ENCODE assay signal across 31 mouse cellular contexts in genomic region chr10:52160604-52161003, GRCm38 (mm10). TPM values are rescaled to one million over a fixed set of nuclear protein-coding genes. Genes with fewer than 3 reads are reported as not detected.
DNase-seq lines count a peak whose midpoint lies in the region; ATAC-seq and TF ChIP-seq lines count a peak whose summit lies in the region.
"Had no signal": no experiment of that assay in that cellular context is flagged by ENCODE, and none has a peak within 500 bp of the region (broad histone marks: within the 10 kb centered on the region; RNA-seq: fewer than 3 reads in every experiment).

No protein-coding gene starts in this region.

- H3K4me1 ChIP-seq in hindbrain, embryonic 10.5 days (replicated peaks) = 0 out of 2 replicates have a peak, but pooled peaks cover 4% of the 10 kb centered on the region
- H3K4me1 ChIP-seq in hindbrain, embryonic 11.5 days (replicated peaks; ENCODE audit: control insufficient read depth, insufficient read depth, low read length) = no peaks in the 10 kb centered on the region
- no peaks in the 10 kb centered on the region for H3K4me1 ChIP-seq in lung, embryonic 14.5 days (ENCODE audit: insufficient read depth)
- H3K4me1 ChIP-seq in MEL (ENCODE audit: control insufficient read depth in 1 of 2, insufficient read depth in 2 of 2, low read length in 2 of 2) = no peaks in the 10 kb centered on the region
- no peaks in the 10 kb centered on the region for H3K4me1 ChIP-seq in stomach, postnatal 0 days (replicated peaks; ENCODE audit: control insufficient read depth, insufficient read depth)
- H3K4me1 ChIP-seq: embryonic facial prominence, embryonic 10.5 days; embryonic facial prominence, embryonic 15.5 days; forebrain, embryonic 12.5 days; hindbrain, embryonic 12.5 days; liver, embryonic 15.5 days; midbrain, embryonic 13.5 days had no signal

- H3K4me2 ChIP-seq in hindbrain, embryonic 11.5 days (replicated peaks; ENCODE audit: low read depth, low read length) = no peak overlapping the region
- H3K4me2 ChIP-seq in lung, embryonic 14.5 days = no peak overlapping the region
- H3K4me2 ChIP-seq in stomach, postnatal 0 days (replicated peaks; ENCODE audit: low read depth) = no peak overlapping the region
- H3K4me2 ChIP-seq: embryonic facial prominence, embryonic 15.5 days; forebrain, embryonic 12.5 days; hindbrain, embryonic 12.5 days; liver, embryonic 15.5 days; midbrain, embryonic 13.5 days had no signal

- intact Hi-C loops in gastrocnemius, postnatal 14 days (cut with DNase I; ENCODE audit: low total_unique reads) = no loop called here

- H3K79me2 ChIP-seq in MEL (ENCODE audit: control insufficient read depth, insufficient read depth, low read length, poor library complexity) = no peaks in the 10 kb centered on the region

- no peaks in the 10 kb centered on the region for H3K27me3 ChIP-seq in hindbrain, embryonic 10.5 days (ENCODE audit: insufficient read depth, poor library complexity, severe bottlenecking)
- no peaks in the 10 kb centered on the region for H3K27me3 ChIP-seq in hindbrain, embryonic 11.5 days (ENCODE audit: control insufficient read depth, insufficient read depth, low read length)
- no peaks in the 10 kb centered on the region for H3K27me3 ChIP-seq in lung, embryonic 14.5 days (ENCODE audit: insufficient read depth, low read length)
- peaks cover 0 to 1% of the 10 kb centered on the region in 2 experiments; a peak in 2 of 4 replicates for H3K27me3 ChIP-seq in MEL (ENCODE audit: control insufficient read depth in 1 of 2, insufficient read depth in 2 of 2, low read length in 2 of 2)
- no peaks in the 10 kb centered on the region for H3K27me3 ChIP-seq in stomach, postnatal 0 days (ENCODE audit: control insufficient read depth, insufficient read depth, low read length)
- H3K27me3 ChIP-seq: embryonic facial prominence, embryonic 15.5 days; forebrain, embryonic 12.5 days; hindbrain, embryonic 12.5 days; liver, embryonic 15.5 days; midbrain, embryonic 13.5 days had no signal

- no peak for ATAC-seq in hindbrain, embryonic 11.5 days (ENCODE audit: low FRiP score)
- no peak for ATAC-seq in lung, embryonic 14.5 days (ENCODE audit: insufficient read depth)
- no peak for ATAC-seq in stomach, postnatal 0 days (ENCODE audit: low FRiP score, low TSS enrichment)
- ATAC-seq: forebrain, postnatal 0 days; hindbrain, postnatal 0 days; intestine, embryonic 16.5 days; midbrain, embryonic 13.5 days had no signal

- peak; percentile 18; the same call in 1 of the 2 replicates for TF ChIP-seq RAD21 in MEL (IDR thresholded peaks at IDR 0.05; ENCODE audit: low read depth, low read length)

- TF ChIP-seq POLR2A in MEL (IDR thresholded peaks at IDR 0.05; ENCODE audit: control insufficient read depth in 1 of 2, insufficient read depth in 1 of 2, low read depth in 1 of 2, low read length in 2 of 2, poor library complexity in 1 of 2) = no peak

- H3K36me3 ChIP-seq in hindbrain, embryonic 10.5 days = no peaks in the 10 kb centered on the region
- H3K36me3 ChIP-seq in hindbrain, embryonic 11.5 days (ENCODE audit: control insufficient read depth, insufficient read depth, low read length) = no peaks in the 10 kb centered on the region
- no peaks in the 10 kb centered on the region for H3K36me3 ChIP-seq in lung, embryonic 14.5 days (ENCODE audit: insufficient read depth)
- no peaks in the 10 kb centered on the region for H3K36me3 ChIP-seq in MEL (ENCODE audit: control insufficient read depth in 1 of 2, insufficient read depth in 2 of 2, low read length in 2 of 2)
- no peaks in the 10 kb centered on the region for H3K36me3 ChIP-seq in stomach, postnatal 0 days (ENCODE audit: control insufficient read depth, insufficient read depth, low read length)
- H3K36me3 ChIP-seq: embryonic facial prominence, embryonic 10.5 days; embryonic facial prominence, embryonic 15.5 days; forebrain, embryonic 12.5 days; hindbrain, embryonic 12.5 days; liver, embryonic 15.5 days; midbrain, embryonic 13.5 days had no signal

- DNase-seq in hindbrain, embryonic 10.5 days (ENCODE audit: low spot score) = peak; percentile 3
- no peak for DNase-seq in hindbrain, embryonic 11.5 days (ENCODE audit: low spot score)
- DNase-seq in lung, embryonic 14.5 days = peak; percentile 5
- DNase-seq in lung, postnatal 36 days = no peak
- no peak for DNase-seq in MEL (ENCODE audit: low read depth, low spot score)
- no peak for DNase-seq in stomach, postnatal 0 days (ENCODE audit: low spot score)
- DNase-seq in gastrocnemius, postnatal 14 days = no peak
- DNase-seq: adrenal gland, postnatal 10 days; cerebellum, adult 11 months; cerebellum, adult 9-10 months; cerebellum, postnatal 36 days; forebrain, postnatal 0 days; heart, postnatal 14 days; kidney, adult 9 months; kidney, postnatal 25 days; left cerebral cortex, postnatal 4 days; lung, postnatal 10 days had no signal

- TF ChIP-seq CTCF in lung, embryonic 14.5 days (IDR thresholded peaks at IDR 0.05; ENCODE audit: low read depth) = peak; percentile 23; the same call in 1 of the 2 replicates
- peak in 1 of 3 experiments; percentile 21; a peak in 1 of 6 replicates for TF ChIP-seq CTCF in MEL (IDR thresholded peaks at IDR 0.05 in 2 of 3, conservative IDR thresholded peaks at IDR 0.05 in 1 of 3; ENCODE audit: control insufficient read depth in 1 of 3, insufficient read depth in 1 of 3, low read depth in 2 of 3, low read length in 3 of 3, poor library complexity in 1 of 3, severe bottlenecking in 1 of 3)
- peak; percentile 54 for TF ChIP-seq CTCF in stomach, postnatal 0 days (IDR thresholded peaks at IDR 0.05; ENCODE audit: low read depth)

- WGBS in hindbrain, embryonic 10.5 days = 55% methylated on average over 3 of the region's 3 CpGs
- 55% methylated on average over 3 of the region's 3 CpGs for WGBS in hindbrain, embryonic 11.5 days
- WGBS in lung, embryonic 14.5 days = 29% methylated on average over 3 of the region's 3 CpGs
- WGBS in stomach, postnatal 0 days = 52% methylated on average over 3 of the region's 3 CpGs

- no peak overlapping the region for H3K9ac ChIP-seq in hindbrain, embryonic 11.5 days (ENCODE audit: low read depth, low read length)
- no peak overlapping the region for H3K9ac ChIP-seq in lung, embryonic 14.5 days
- no peak overlapping the region for H3K9ac ChIP-seq in MEL (ENCODE audit: control insufficient read depth, low read depth, low read length, poor library complexity, severe bottlenecking)
- no peak overlapping the region for H3K9ac ChIP-seq in stomach, postnatal 0 days (ENCODE audit: low read length)
- H3K9ac ChIP-seq: embryonic facial prominence, embryonic 15.5 days; forebrain, embryonic 12.5 days; forebrain, postnatal 0 days; hindbrain, embryonic 12.5 days; liver, embryonic 15.5 days; midbrain, embryonic 13.5 days had no signal

- H3K9me3 ChIP-seq in hindbrain, embryonic 10.5 days = no peaks in the 10 kb centered on the region
- H3K9me3 ChIP-seq in hindbrain, embryonic 11.5 days (ENCODE audit: control insufficient read depth, low read length) = no peaks in the 10 kb centered on the region
- no peaks in the 10 kb centered on the region for H3K9me3 ChIP-seq in lung, embryonic 14.5 days (ENCODE audit: low read depth, low read length)
- H3K9me3 ChIP-seq in MEL (replicated peaks; ENCODE audit: insufficient read depth, low read length) = no peaks in the 10 kb centered on the region
- no peaks in the 10 kb centered on the region for H3K9me3 ChIP-seq in stomach, postnatal 0 days (ENCODE audit: control insufficient read depth, low read length)
- H3K9me3 ChIP-seq: embryonic facial prominence, embryonic 10.5 days; embryonic facial prominence, embryonic 15.5 days; forebrain, embryonic 12.5 days; hindbrain, embryonic 12.5 days; liver, embryonic 15.5 days; midbrain, embryonic 13.5 days had no signal

- H3K27ac ChIP-seq in hindbrain, embryonic 10.5 days = no peak overlapping the region
- no peak overlapping the region for H3K27ac ChIP-seq in hindbrain, embryonic 11.5 days (ENCODE audit: low read depth, low read length)
- no peak overlapping the region for H3K27ac ChIP-seq in lung, embryonic 14.5 days (ENCODE audit: low read depth)
- H3K27ac ChIP-seq in MEL (ENCODE audit: control insufficient read depth, low read depth, low read length) = no peak overlapping the region
- H3K27ac ChIP-seq in stomach, postnatal 0 days (replicated peaks) = no peak overlapping the region
- H3K27ac ChIP-seq: embryonic facial prominence, embryonic 10.5 days; embryonic facial prominence, embryonic 15.5 days; forebrain, embryonic 12.5 days; hindbrain, embryonic 12.5 days; hindbrain, postnatal 0 days; liver, embryonic 15.5 days; midbrain, embryonic 13.5 days had no signal

- no peak for TF ChIP-seq EP300 in MEL (IDR thresholded peaks at IDR 0.05; ENCODE audit: low read depth in 1 of 2, low read length in 2 of 2)
- no peak for TF ChIP-seq EP300 in stomach, postnatal 0 days (optimal IDR thresholded peaks at IDR 0.05)

- no peak overlapping the region for H3K4me3 ChIP-seq in hindbrain, embryonic 10.5 days
- H3K4me3 ChIP-seq in hindbrain, embryonic 11.5 days (ENCODE audit: low read depth, low read length) = no peak overlapping the region
- no peak overlapping the region for H3K4me3 ChIP-seq in lung, embryonic 14.5 days (ENCODE audit: low read depth, low read length)
- H3K4me3 ChIP-seq in MEL (ENCODE audit: control insufficient read depth in 1 of 2, insufficient read depth in 1 of 2, low read depth in 2 of 2, low read length in 2 of 2) = no peak overlapping the region
- H3K4me3 ChIP-seq in stomach, postnatal 0 days (ENCODE audit: low read depth, low read length) = no peak overlapping the region
- H3K4me3 ChIP-seq: embryonic facial prominence, embryonic 10.5 days; embryonic facial prominence, embryonic 15.5 days; forebrain, embryonic 12.5 days; hindbrain, embryonic 12.5 days; liver, embryonic 15.5 days; midbrain, embryonic 13.5 days had no signal

TF ChIP-seq in MEL, 35 proteins besides CTCF, POLR2A, EP300 and RAD21 (continues in another document):
- no peak for TF ChIP-seq CHD1 (IDR thresholded peaks at IDR 0.05; ENCODE audit: low read depth, low read length)
- no peak for TF ChIP-seq MAX (IDR thresholded peaks at IDR 0.05; ENCODE audit: low read length)
- no peak for TF ChIP-seq POLR2AphosphoS5 (IDR thresholded peaks at IDR 0.05; ENCODE audit: borderline replicate concordance, low read depth, low read length)
- TF ChIP-seq SMC3 (IDR thresholded peaks at IDR 0.05; ENCODE audit: low read depth, low read length) = 0 out of 2 replicates have a peak, but pooled peaks have one; percentile 9
- TF ChIP-seq ZNF384 (IDR thresholded peaks at IDR 0.05; ENCODE audit: low read depth, low read length) = no peak
- TF ChIP-seq MYB (IDR thresholded peaks at IDR 0.05; ENCODE audit: low read depth, low read length) = no peak

RNA-seq across cellular contexts. Expression of gene Ros1, which starts 34.4 kb away (rescaled TPM):
- 0.04 TPM in 1 of 2 replicates, not detected in the other for polyA plus RNA-seq in hindbrain, embryonic 10.5 days (2016; fragmentation: Nextera tagmentation; extraction: Ambion mirVana)
- 0.03 TPM in 1 of 2 replicates, not detected in the other for polyA plus RNA-seq in hindbrain, embryonic 11.5 days (2014; fragmentation: Nextera tagmentation; extraction: Ambion mirVana)
- 0.07 TPM in 2 replicates for polyA plus RNA-seq in lung, embryonic 14.5 days (2014; fragmentation: Nextera tagmentation; extraction: Ambion mirVana)
- total RNA-seq in MEL (2012; rRNA removed) = not detected in 2 replicates
- polyA plus RNA-seq in MEL (2012; ENCODE audit: insufficient read depth in 1 of 2, insufficient read length in 2 of 2, low read depth in 1 of 2, low replicate concordance in 2 of 2, missing spikeins in 1 of 2) = not detected
- polyA plus RNA-seq in stomach, postnatal 0 days (2015; fragmentation: Nextera tagmentation; extraction: Ambion mirVana) = 0.10 and 0.13 TPM in 2 replicates
- total RNA-seq in gastrocnemius, postnatal 14 days (2021) = under 1 TPM; 0.09 to 0.10 TPM
- total RNA-seq: forebrain, postnatal 0 days; hindbrain, postnatal 0 days; layer of hippocampus, adult 18-20 months; layer of hippocampus, postnatal 10 days; left cerebral cortex, adult 8-10 months; left cerebral cortex, postnatal 4 days; megakaryocyte, adult 5-6 weeks had no signal
- polyA plus RNA-seq: embryonic facial prominence, embryonic 10.5 days; embryonic facial prominence, embryonic 15.5 days; forebrain, embryonic 12.5 days; forebrain, postnatal 0 days; heart, embryonic 14.5 days; hindbrain, embryonic 12.5 days; hindbrain, postnatal 0 days; midbrain, embryonic 13.5 days; neural tube, embryonic 14.5 days had no signal

Comparison
In these comparisons a context has a peak if more than half of its experiments do, and no peak if none do; other contexts are left out.
1. DNase-seq: peak in hindbrain, embryonic 10.5 days (single experiment) and lung, embryonic 14.5 days (single experiment); none in hindbrain, embryonic 11.5 days (single experiment), lung, postnatal 36 days (single experiment), MEL (single experiment), stomach, postnatal 0 days (single experiment) and gastrocnemius, postnatal 14 days (single experiment).